Mouse (Mus musculus): ENCODE results near the gene Srsf7. TPM values are rescaled to one million over a fixed set of nuclear protein-coding genes. Genes with fewer than 3 reads are reported as not detected.

Gene Srsf7
- polyA plus RNA-seq, 1 experiment from 2014 or later = 721 TPM

Other genes with a start within 250 kb of the Srsf7 start
- gene Hnrnpll, start 145.0 kb downstream of the Srsf7 start, polyA plus RNA-seq (2015; fragmentation: Nextera tagmentation; extraction: Ambion mirVana) = 63.7 and 64.1 TPM in 2 replicates
- 15.5 and 17.2 TPM in 2 replicates for gene Galm, start 79.8 kb downstream of the Srsf7 start, polyA plus RNA-seq (2015; fragmentation: Nextera tagmentation; extraction: Ambion mirVana)
- gene Ttc39d, start 153 bp upstream of the Srsf7 start, polyA plus RNA-seq (2015; fragmentation: Nextera tagmentation; extraction: Ambion mirVana) = 0.10 and 0.17 TPM in 2 replicates
- 37.3 and 38.4 TPM in 2 replicates for gene Gemin6, start 17.1 kb upstream of the Srsf7 start, polyA plus RNA-seq (2015; fragmentation: Nextera tagmentation; extraction: Ambion mirVana)
- 18.9 and 19.7 TPM in 2 replicates for gene Morn2, start 82.9 kb upstream of the Srsf7 start, polyA plus RNA-seq (2015; fragmentation: Nextera tagmentation; extraction: Ambion mirVana)
- gene Dhx57, start 83.2 kb upstream of the Srsf7 start, polyA plus RNA-seq (2015; fragmentation: Nextera tagmentation; extraction: Ambion mirVana) = 24.4 and 25.5 TPM in 2 replicates
- gene Arhgef33, start 100.1 kb upstream of the Srsf7 start, polyA plus RNA-seq (2015; fragmentation: Nextera tagmentation; extraction: Ambion mirVana) = 1.2 and 1.5 TPM in 2 replicates
- 2.3 and 2.7 TPM in 2 replicates for gene Gm10190, start 166.2 kb upstream of the Srsf7 start, polyA plus RNA-seq (2015; fragmentation: Nextera tagmentation; extraction: Ambion mirVana)